Mouse (Mus musculus): ENCODE data around the gene Nr5a2. TPM values are rescaled to one million over a fixed set of nuclear protein-coding genes. Genes with fewer than 3 reads are reported as not detected.

The Nr5a2 gene
- polyA plus RNA-seq, 1 experiment from 2014 or later, result 0.14 TPM

DNA sequence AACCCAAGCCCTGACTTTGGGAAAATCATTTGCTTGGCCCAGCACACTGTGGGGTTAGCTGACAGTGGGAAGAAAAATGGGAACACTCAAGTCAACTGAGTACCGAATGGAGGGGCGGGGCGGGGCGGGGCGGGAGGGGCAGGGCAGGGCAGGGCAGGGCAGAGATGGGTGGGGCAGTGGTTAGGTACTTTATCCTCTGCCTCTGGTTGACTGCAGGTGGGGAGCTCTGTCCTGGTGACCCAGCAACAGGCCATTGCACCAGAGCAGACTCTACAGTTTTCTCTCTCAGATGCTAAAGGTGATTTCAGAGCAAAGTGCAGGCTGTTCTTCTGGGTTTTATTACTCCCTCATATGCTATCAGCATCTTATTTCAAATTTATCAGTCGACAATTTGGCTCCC, 67.1 kb downstream of the Nr5a2 start:
- Histone ChIP-seq H3K9me3 (replicated peaks; ENCODE audit: control insufficient read depth, low read length) (no peaks in the 10 kb centered on the region), H3K27ac (ENCODE audit: low read depth, low read length) (no peak overlapping the region), H3K27me3 (ENCODE audit: control insufficient read depth, insufficient read depth, low read length) (no peaks in the 10 kb centered on the region), H3K4me2 (no peak overlapping the region), H3K4me3 (ENCODE audit: low read depth, low read length) (no peak overlapping the region), H3K9ac (ENCODE audit: low read depth, low read length) (no peak overlapping the region), H3K4me1 (ENCODE audit: control insufficient read depth, insufficient read depth, low read length) (no peaks in the 10 kb centered on the region), H3K36me3 (ENCODE audit: control insufficient read depth, insufficient read depth, low read length) (no peaks in the 10 kb centered on the region)
- ATAC-seq (replicated peaks; ENCODE audit: insufficient number of reproducible peaks, low FRiP score, low TSS enrichment), result no peak
- WGBS (ENCODE audit: insufficient replicate concordance), result 80% methylated on average over 6 of the region's 6 CpGs

DNA sequence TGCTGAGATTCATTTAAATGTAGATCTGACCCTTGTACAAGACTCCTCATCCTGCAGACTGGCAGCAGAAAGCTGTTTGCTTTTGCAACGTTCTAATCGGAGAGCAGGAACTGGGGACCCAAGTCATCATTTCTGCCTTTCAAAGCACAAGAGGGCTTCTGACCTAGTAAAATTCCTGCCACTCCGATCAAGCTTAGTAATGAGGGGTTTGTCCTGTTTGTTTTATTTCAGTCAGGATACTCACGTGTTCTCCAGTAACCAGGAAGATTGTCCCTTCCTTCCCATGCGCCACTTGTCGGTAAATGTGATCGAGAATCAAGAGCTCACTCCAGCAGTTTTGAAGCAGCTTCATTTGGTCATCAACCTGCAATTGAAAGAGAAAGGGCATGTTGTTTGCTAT, 69.8 kb downstream of the Nr5a2 start:
- Histone ChIP-seq H3K4me1 (ENCODE audit: control insufficient read depth, insufficient read depth, low read length) (no peaks in the 10 kb centered on the region), H3K9me3 (replicated peaks; ENCODE audit: control insufficient read depth, low read length) (no peaks in the 10 kb centered on the region), H3K36me3 (ENCODE audit: control insufficient read depth, insufficient read depth, low read length) (no peaks in the 10 kb centered on the region), H3K9ac (ENCODE audit: low read depth, low read length) (no peak overlapping the region), H3K27me3 (ENCODE audit: control insufficient read depth, insufficient read depth, low read length) (no peaks in the 10 kb centered on the region), H3K4me3 (ENCODE audit: low read depth, low read length) (no peak overlapping the region), H3K27ac (ENCODE audit: low read depth, low read length) (no peak overlapping the region), H3K4me2 (no peak overlapping the region)
- ATAC-seq (replicated peaks; ENCODE audit: insufficient number of reproducible peaks, low FRiP score, low TSS enrichment), result no peak
- whole genome bisulfite sequencing (ENCODE audit: insufficient replicate concordance), result 73% methylated on average over 7 of the region's 7 CpGs

DNA sequence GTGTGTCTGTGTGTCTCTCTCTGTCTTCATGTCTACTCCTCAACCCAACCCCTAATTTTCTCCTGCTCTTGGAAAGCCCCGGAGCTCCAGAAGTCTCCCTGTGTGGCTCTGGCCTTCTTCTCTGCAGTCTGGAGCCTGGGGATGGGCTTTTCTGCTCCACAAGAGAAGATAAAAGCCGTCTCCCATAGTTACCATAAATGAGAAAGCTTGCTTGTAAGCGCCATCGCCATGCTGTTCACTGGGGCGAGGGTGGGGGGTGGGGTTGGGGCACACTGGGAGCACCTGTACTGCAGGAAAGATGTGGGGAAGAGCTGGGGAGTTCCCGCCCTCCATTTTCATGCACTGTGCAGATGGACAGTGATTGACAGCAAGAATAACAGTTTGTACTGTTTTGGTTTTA, 71.5 kb downstream of the Nr5a2 start:
- Histone ChIP-seq H3K9ac (ENCODE audit: low read depth, low read length) (no peak overlapping the region), H3K27me3 (ENCODE audit: control insufficient read depth, insufficient read depth, low read length) (no peaks in the 10 kb centered on the region), H3K9me3 (replicated peaks; ENCODE audit: control insufficient read depth, low read length) (no peaks in the 10 kb centered on the region), H3K4me2 (no peak overlapping the region), H3K36me3 (ENCODE audit: control insufficient read depth, insufficient read depth, low read length) (no peaks in the 10 kb centered on the region), H3K27ac (ENCODE audit: low read depth, low read length) (no peak overlapping the region), H3K4me3 (ENCODE audit: low read depth, low read length) (no peak overlapping the region), H3K4me1 (ENCODE audit: control insufficient read depth, insufficient read depth, low read length) (no peaks in the 10 kb centered on the region)
- ATAC-seq (replicated peaks; ENCODE audit: insufficient number of reproducible peaks, low FRiP score, low TSS enrichment), result no peak
- 73% methylated on average over 6 of the region's 6 CpGs for WGBS (ENCODE audit: insufficient replicate concordance)

DNA sequence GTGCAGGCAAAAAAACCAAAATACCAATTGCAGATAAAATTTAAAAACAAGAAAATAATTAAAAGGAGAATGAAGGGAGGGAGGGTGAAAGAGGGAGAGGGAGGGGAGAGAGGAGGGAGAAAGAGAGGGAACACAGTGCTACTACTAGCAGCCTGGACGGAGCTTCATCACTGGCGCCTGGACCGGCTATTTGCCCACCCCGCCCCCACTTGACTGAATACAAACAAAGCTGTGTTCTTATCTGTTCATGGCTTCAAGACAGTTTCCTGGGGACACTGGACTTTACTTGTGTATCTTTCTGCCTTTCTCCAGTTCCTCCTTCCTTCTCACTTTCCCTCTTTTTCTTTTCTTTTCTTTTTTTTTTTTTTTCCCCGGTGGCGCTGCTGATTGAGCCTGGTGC, 73.6 kb downstream of the Nr5a2 start:
- no peak overlapping the region for H3K9ac ChIP-seq (ENCODE audit: low read depth, low read length)
- ATAC-seq (replicated peaks; ENCODE audit: insufficient number of reproducible peaks, low FRiP score, low TSS enrichment), result no peak
- no peak overlapping the region for H3K27ac ChIP-seq (ENCODE audit: low read depth, low read length)
- 20% methylated on average over 6 of the region's 6 CpGs for WGBS (ENCODE audit: insufficient replicate concordance)
- H3K27me3 ChIP-seq (ENCODE audit: control insufficient read depth, insufficient read depth, low read length), result no peaks in the 10 kb centered on the region
- no peak overlapping the region for H3K4me3 ChIP-seq (ENCODE audit: low read depth, low read length)
- H3K4me1 ChIP-seq (ENCODE audit: control insufficient read depth, insufficient read depth, low read length), result no peaks in the 10 kb centered on the region
- no peaks in the 10 kb centered on the region for H3K36me3 ChIP-seq (ENCODE audit: control insufficient read depth, insufficient read depth, low read length)
- H3K4me2 ChIP-seq, result no peak overlapping the region
- H3K9me3 ChIP-seq (replicated peaks; ENCODE audit: control insufficient read depth, low read length), result no peaks in the 10 kb centered on the region

DNA sequence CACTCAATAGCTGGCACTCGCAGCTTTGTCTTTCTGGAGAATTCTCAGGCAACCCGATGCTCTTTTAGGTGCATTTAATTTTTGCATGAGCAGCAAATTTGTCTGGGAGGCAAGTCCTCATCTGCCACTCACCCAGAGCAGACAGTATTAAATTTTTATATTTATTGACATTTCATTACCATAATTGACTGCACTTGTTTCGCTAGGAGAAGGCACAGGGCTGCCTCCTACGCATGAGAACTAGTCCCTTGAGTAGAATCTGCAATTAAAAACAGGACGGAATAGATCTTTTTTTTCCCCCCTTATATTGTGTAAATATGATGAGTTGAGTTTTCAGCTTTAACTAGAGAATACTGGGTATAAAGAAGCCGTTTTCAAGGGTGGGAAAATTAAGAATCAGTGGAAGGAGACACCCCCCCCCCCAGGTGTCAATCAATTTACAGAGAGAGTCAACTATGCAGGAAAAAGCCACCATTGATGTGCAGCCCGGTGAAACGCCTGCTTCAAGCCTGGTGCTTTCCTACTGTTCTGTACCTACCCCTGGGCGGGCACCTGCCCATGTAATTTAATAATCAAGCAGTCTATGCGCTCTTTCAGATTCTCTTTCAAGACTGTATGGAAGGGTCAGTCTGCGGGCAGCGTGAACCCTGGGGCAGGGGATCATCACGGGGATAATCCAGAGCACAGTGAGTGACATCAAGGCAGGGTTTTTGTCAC, 76.6 kb downstream of the Nr5a2 start:
- Histone ChIP-seq H3K36me3 (ENCODE audit: control insufficient read depth, insufficient read depth, low read length) (no peaks in the 10 kb centered on the region), H3K27me3 (ENCODE audit: control insufficient read depth, insufficient read depth, low read length) (no peaks in the 10 kb centered on the region), H3K9me3 (replicated peaks; ENCODE audit: control insufficient read depth, low read length) (no peaks in the 10 kb centered on the region), H3K4me3 (ENCODE audit: low read depth, low read length) (no peak overlapping the region), H3K4me2 (no peak overlapping the region), H3K9ac (ENCODE audit: low read depth, low read length) (no peak overlapping the region), H3K27ac (ENCODE audit: low read depth, low read length) (no peak overlapping the region), H3K4me1 (ENCODE audit: control insufficient read depth, insufficient read depth, low read length) (no peaks in the 10 kb centered on the region)
- ATAC-seq (replicated peaks; ENCODE audit: insufficient number of reproducible peaks, low FRiP score, low TSS enrichment), result no peak
- WGBS (ENCODE audit: insufficient replicate concordance), result 87% methylated on average over 13 of the region's 13 CpGs

DNA sequence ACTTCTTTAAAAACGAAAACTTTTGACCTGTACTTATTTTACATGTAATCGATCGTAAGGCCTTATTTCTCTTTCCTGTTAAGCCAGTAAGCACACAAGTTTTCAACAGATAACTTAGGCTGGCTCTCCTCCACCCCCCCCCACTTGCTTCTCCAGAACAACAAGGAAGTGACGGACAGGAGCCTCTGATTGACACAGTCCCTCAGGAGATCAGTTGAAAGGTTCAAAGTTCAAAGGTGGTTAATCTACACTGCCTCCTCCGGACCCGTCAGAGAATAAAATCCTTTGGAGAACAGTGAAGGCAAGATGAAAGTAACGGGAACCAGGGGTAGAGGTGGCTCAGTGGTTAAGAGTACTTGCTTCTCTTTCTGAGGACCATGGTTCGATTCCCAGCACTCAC, 80.0 kb downstream of the Nr5a2 start:
- Histone ChIP-seq H3K9ac (ENCODE audit: low read depth, low read length) (no peak overlapping the region), H3K9me3 (replicated peaks; ENCODE audit: control insufficient read depth, low read length) (no peaks in the 10 kb centered on the region), H3K4me2 (no peak overlapping the region), H3K36me3 (ENCODE audit: control insufficient read depth, insufficient read depth, low read length) (no peaks in the 10 kb centered on the region), H3K27me3 (ENCODE audit: control insufficient read depth, insufficient read depth, low read length) (no peaks in the 10 kb centered on the region), H3K4me3 (ENCODE audit: low read depth, low read length) (no peak overlapping the region), H3K4me1 (ENCODE audit: control insufficient read depth, insufficient read depth, low read length) (no peaks in the 10 kb centered on the region), H3K27ac (ENCODE audit: low read depth, low read length) (no peak overlapping the region)
- no peak for ATAC-seq (replicated peaks; ENCODE audit: insufficient number of reproducible peaks, low FRiP score, low TSS enrichment)
- 77% methylated on average over 8 of the region's 8 CpGs for WGBS (ENCODE audit: insufficient replicate concordance)

DNA sequence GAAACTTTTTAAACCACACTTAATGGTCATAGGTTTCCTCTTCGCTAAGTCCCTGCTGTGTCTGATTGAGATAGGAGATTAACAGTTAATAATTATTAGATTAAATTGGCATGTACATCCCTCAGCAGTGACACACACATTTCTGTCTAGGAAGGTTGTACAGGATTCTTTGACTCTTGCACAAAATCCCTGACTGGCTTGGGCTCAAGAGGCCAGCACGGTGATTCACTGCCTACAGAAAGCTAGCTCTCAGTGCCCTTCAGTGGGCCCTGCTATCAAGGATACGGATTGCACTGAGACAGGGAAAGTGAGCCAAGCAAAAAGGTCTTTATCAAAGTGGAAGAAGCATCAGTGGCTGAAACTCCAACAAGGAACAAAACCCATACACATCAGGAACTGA, 85.2 kb downstream of the Nr5a2 start:
- H3K9ac ChIP-seq (ENCODE audit: low read depth, low read length), result no peak overlapping the region
- H3K4me3 ChIP-seq (ENCODE audit: low read depth, low read length), result no peak overlapping the region
- no peaks in the 10 kb centered on the region for H3K9me3 ChIP-seq (replicated peaks; ENCODE audit: control insufficient read depth, low read length)
- no peak for ATAC-seq (replicated peaks; ENCODE audit: insufficient number of reproducible peaks, low FRiP score, low TSS enrichment)
- 0 out of 2 replicates have a peak, but pooled peaks cover under 1% of the 10 kb centered on the region for H3K4me1 ChIP-seq (ENCODE audit: control insufficient read depth, insufficient read depth, low read length)
- no peaks in the 10 kb centered on the region for H3K36me3 ChIP-seq (ENCODE audit: control insufficient read depth, insufficient read depth, low read length)
- H3K4me2 ChIP-seq, result no peak overlapping the region
- no peak overlapping the region for H3K27ac ChIP-seq (ENCODE audit: low read depth, low read length)
- no peaks in the 10 kb centered on the region for H3K27me3 ChIP-seq (ENCODE audit: control insufficient read depth, insufficient read depth, low read length)
- 78% methylated on average over 3 of the region's 3 CpGs for WGBS (ENCODE audit: insufficient replicate concordance)

DNA sequence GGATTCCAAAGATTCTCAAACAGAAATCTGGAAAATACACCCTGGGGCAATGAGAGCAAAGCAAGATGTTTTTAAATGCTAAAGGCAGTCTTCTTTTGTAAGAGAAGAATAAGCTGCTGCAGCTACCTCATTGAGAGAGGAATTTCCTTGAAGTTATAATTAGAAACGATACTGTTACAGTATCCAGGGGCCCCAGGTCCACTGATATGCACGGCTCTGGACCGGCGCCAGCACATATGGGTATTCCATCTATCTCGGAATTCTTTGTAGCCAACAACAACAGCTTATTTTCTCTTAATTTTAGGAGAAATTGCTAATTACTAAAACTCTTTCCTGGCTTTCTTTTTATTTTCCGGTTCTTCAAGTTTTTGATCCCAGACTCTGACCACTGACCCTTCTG, 91.3 kb downstream of the Nr5a2 start:
- Histone ChIP-seq H3K27ac (ENCODE audit: low read depth, low read length) (peak overlapping the region; percentile 32), H3K4me2 (peak overlapping the region; percentile 33)
- no peak for ATAC-seq (replicated peaks; ENCODE audit: insufficient number of reproducible peaks, low FRiP score, low TSS enrichment)

DNA sequence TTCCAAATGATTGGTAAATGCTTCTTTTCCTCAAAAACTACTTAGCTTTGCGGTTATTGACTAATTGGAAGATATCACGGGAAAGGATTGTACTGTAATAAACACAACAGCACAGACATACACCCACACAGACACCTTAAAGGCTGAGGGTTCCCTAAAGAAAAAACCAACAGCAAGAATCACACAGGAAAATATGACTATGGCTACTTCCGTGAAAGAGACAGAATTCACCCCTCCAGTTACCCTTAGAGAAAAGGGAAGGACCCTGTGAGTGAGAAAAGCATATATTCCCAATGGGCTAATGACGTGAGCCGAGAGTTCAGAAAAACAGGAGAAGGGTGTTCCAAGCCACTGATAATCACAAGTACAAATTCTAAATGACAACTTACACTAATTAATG, 92.0 kb downstream of the Nr5a2 start:
- Histone ChIP-seq H3K27me3 (ENCODE audit: control insufficient read depth, insufficient read depth, low read length) (no peaks in the 10 kb centered on the region), H3K9ac (ENCODE audit: low read depth, low read length) (no peak overlapping the region), H3K4me1 (ENCODE audit: control insufficient read depth, insufficient read depth, low read length) (peaks cover 11% of the 10 kb centered on the region; the same call in 1 of the 2 replicates), H3K4me2 (no peak overlapping the region), H3K9me3 (replicated peaks; ENCODE audit: control insufficient read depth, low read length) (no peaks in the 10 kb centered on the region), H3K36me3 (ENCODE audit: control insufficient read depth, insufficient read depth, low read length) (no peaks in the 10 kb centered on the region), H3K4me3 (ENCODE audit: low read depth, low read length) (no peak overlapping the region), H3K27ac (ENCODE audit: low read depth, low read length) (no peak overlapping the region)
- no peak for ATAC-seq (replicated peaks; ENCODE audit: insufficient number of reproducible peaks, low FRiP score, low TSS enrichment)
- WGBS (ENCODE audit: insufficient replicate concordance), result 74% methylated on average over 5 of the region's 5 CpGs

More for the DNA sequence above, 91.3 kb downstream of the Nr5a2 start:
- Histone ChIP-seq H3K9ac (ENCODE audit: low read depth, low read length) (no peak overlapping the region), H3K4me1 (ENCODE audit: control insufficient read depth, insufficient read depth, low read length) (peaks cover 11% of the 10 kb centered on the region; the same call in 1 of the 2 replicates), H3K9me3 (replicated peaks; ENCODE audit: control insufficient read depth, low read length) (no peaks in the 10 kb centered on the region), H3K36me3 (ENCODE audit: control insufficient read depth, insufficient read depth, low read length) (no peaks in the 10 kb centered on the region), H3K4me3 (ENCODE audit: low read depth, low read length) (no peak overlapping the region), H3K27me3 (ENCODE audit: control insufficient read depth, insufficient read depth, low read length) (no peaks in the 10 kb centered on the region)
- WGBS (ENCODE audit: insufficient replicate concordance), result 23% methylated on average over 6 of the region's 6 CpGs
